Mouse (Mus musculus) hindbrain, postnatal 0 days (tissue): ENCODE measurements around the gene Perp. TPM values are rescaled to one million over a fixed set of nuclear protein-coding genes. Genes with fewer than 3 reads are reported as not detected.

Experiments
- ATAC-seq: fragments of 200-750 bp; cut with Nextera tagmentation; 2 replicates; pipeline ENCODE4 v1.8.0; 2017; ENCODE audit warnings: mild to moderate bottlenecking, moderate TSS enrichment, moderate library complexity
- DNase-seq: peaks from one replicate; pipeline ENCODE4 v3.0.0-alpha.2; 2015; ENCODE audit warnings: low spot score
- H3K27ac ChIP-seq: fragments of 300-500 bp; sonication (generic); 2 replicates; pipeline ENCODE4 v1.5.1; 2014; ENCODE audit warnings: mild to moderate bottlenecking
- H3K27me3 ChIP-seq: fragments of 300-500 bp; sonication (generic); 2 replicates; pipeline ENCODE4 v1.6.1; 2014; ENCODE audit warnings: low read length, mixed read lengths; ENCODE audit not compliant: insufficient read depth
- H3K36me3 ChIP-seq: fragments of 300-500 bp; sonication (generic); 2 replicates; pipeline ENCODE4 v1.6.1; 2014; ENCODE audit warnings: low read length, mixed read lengths; ENCODE audit not compliant: insufficient read depth
- H3K4me1 ChIP-seq: fragments of 300-500 bp; sonication (generic); 2 replicates; pipeline ENCODE4 v1.6.1; 2014; ENCODE audit warnings: antibody characterized with exemption, low read length, mixed read lengths; ENCODE audit not compliant: insufficient read depth
- H3K4me2 ChIP-seq: fragments of 300-500 bp; sonication (generic); 2 replicates; pipeline ENCODE4 v1.6.1; 2014; ENCODE audit warnings: low read depth, mild to moderate bottlenecking, low read length, moderate library complexity, mixed read lengths
- H3K4me3 ChIP-seq: fragments of 300-500 bp; sonication (generic); 2 replicates; pipeline ENCODE4 v1.5.1; 2014; ENCODE audit warnings: low read length
- H3K9ac ChIP-seq: fragments of 300-500 bp; sonication (generic); replicated peaks from 2 replicates; pipeline ENCODE4 v1.6.1; 2014; ENCODE audit warnings: mild to moderate bottlenecking, low read length, moderate library complexity, mixed read lengths
- H3K9me3 ChIP-seq: fragments of 300-500 bp; sonication (generic); 2 replicates; pipeline ENCODE4 v1.6.1; 2016; ENCODE audit warnings: low read length, mixed read lengths
- CTCF ChIP-seq: IDR thresholded peaks from 2 replicates; pipeline ENCODE4 v1.5.1; 2016; ENCODE audit warnings: antibody characterized with exemption, control low read depth, low read depth
- WGBS: fragments of 180-500 bp; shearing (Covaris S2); extraction: QIAGEN DNeasy Blood & Tissue Kit; methylation state at CpG from one replicate; pipeline ENCODE4 v1.1.7; 2014; 5-methylcytosine and 5-hydroxymethylcytosine counted together
- polyA plus RNA-seq: library from polyadenylated mRNA; unstranded; fragments of >200 nt; fragmentation: Nextera tagmentation; extraction: Ambion mirVana; gene quantifications from 2 replicates; pipeline ENCODE4 v1.2.1, GENCODE M21; 2015
- total RNA-seq: library from RNA; depleted of rRNA; stranded (reverse); fragments of >200 nt; gene quantifications from 2 replicates; pipeline ENCODE4 v1.2.3, GENCODE M21; 2014

The Perp gene
- total and polyA plus RNA-seq, 2 experiments from 2014 or later, result 20.9 to 24.9 TPM

DNA sequence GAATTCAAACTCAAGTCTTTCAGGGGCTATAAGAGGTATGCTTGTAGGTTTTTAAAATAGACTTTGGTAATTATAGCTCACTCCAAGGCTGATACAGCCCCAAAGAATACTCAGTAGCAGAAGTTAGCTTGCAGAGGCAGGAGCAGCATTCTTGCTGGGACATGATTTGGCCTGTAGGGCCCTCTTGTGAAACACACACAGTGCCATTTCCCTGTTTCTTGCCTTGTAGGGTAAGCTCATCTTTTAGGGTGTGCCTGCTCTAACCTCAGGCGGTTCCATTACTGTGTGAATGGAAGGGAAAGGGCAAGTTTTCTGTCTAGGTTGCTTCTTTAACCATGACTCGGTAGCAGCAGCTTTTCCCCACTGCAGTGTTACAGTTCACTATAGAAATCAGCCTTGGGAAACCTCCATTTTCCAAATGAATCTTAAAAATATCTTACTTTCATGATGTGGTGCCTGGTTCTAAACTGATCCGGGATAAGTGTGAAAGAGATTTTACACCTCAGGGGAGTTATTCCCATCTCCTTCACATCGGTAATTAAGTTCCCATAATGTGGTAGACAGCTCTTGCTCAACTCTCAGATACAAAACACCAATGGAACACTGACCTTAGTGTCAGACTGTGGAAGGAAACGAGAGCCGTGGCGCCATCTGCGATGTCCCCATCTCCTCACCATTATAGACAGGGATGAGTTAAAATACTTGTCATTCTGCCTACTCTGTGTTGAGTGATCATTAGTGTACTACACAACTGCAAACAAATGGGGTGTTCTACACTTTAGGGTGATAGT is 1.8 kb downstream of the Perp start:
- H3K4me1 ChIP-seq, result no peaks in the 10 kb centered on the region
- H3K9ac ChIP-seq, result no peak overlapping the region
- TF ChIP-seq CTCF, result no peak
- peaks cover 7% of the 10 kb centered on the region; the same call in 1 of the 2 replicates for H3K27me3 ChIP-seq
- H3K9me3 ChIP-seq, result no peaks in the 10 kb centered on the region
- H3K4me2 ChIP-seq, result no peak overlapping the region
- H3K4me3 ChIP-seq, result no peak overlapping the region
- ATAC-seq (no peak), DNase-seq (no peak)
- 82% methylated on average over 8 of the region's 8 CpGs for WGBS
- H3K27ac ChIP-seq, result no peak overlapping the region
- no peaks in the 10 kb centered on the region for H3K36me3 ChIP-seq

- Histone ChIP-seq H3K9me3 (no peaks in the 10 kb centered on the region), H3K27me3 (peaks cover 7% of the 10 kb centered on the region; the same call in 1 of the 2 replicates), H3K27ac (no peak overlapping the region), H3K4me2 (no peak overlapping the region), H3K4me1 (no peaks in the 10 kb centered on the region), H3K36me3 (no peaks in the 10 kb centered on the region), H3K4me3 (no peak overlapping the region), H3K9ac (no peak overlapping the region)
- 88% methylated on average over 4 of the region's 4 CpGs for WGBS
- no peak for TF ChIP-seq CTCF
- ATAC-seq (no peak), DNase-seq (no peak)
These were observed 5.4 kb downstream of the Perp start for GRCm38 (mm10) chr10:18850177-18850576.

- H3K9ac ChIP-seq, result no peak overlapping the region
- H3K27me3 ChIP-seq, result no peaks in the 10 kb centered on the region
- DNase-seq (no peak), ATAC-seq (no peak)
- H3K36me3 ChIP-seq, result no peaks in the 10 kb centered on the region
- H3K9me3 ChIP-seq, result no peaks in the 10 kb centered on the region
- H3K27ac ChIP-seq, result no peak overlapping the region
- no peak overlapping the region for H3K4me2 ChIP-seq
- no peaks in the 10 kb centered on the region for H3K4me1 ChIP-seq
- H3K4me3 ChIP-seq, result no peak overlapping the region
- no peak for TF ChIP-seq CTCF
- 92% methylated on average over 7 of the region's 7 CpGs for WGBS
These were observed 8.6 kb downstream of the Perp start for GRCm38 (mm10) chr10:18853417-18853816.

DNA sequence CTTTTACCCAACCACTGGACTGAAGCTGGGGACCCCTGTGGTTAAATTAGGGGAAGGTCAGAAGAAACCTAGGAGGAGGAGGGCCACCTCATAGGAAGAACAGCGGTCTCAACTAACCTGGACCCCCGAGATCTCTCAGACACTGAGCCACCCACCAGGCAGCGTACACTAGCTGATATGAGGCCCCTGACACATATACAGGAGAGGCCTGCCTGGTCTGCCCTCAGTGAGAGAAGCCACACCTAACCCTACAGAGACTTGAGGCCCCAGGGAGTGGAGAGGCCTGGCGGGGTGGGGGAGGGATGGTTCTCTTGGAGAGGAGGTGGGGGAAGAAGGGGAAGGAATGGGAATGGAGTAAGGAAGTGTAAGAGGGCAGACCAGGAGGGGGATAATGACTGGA is 12.4 kb downstream of the Perp start:
- ATAC-seq (no peak), DNase-seq (no peak)
- H3K9ac ChIP-seq, result no peak overlapping the region
- no peaks in the 10 kb centered on the region for H3K36me3 ChIP-seq
- H3K27ac ChIP-seq, result no peak overlapping the region
- H3K27me3 ChIP-seq, result no peaks in the 10 kb centered on the region
- 83% methylated on average over 4 of the region's 4 CpGs for WGBS
- H3K4me3 ChIP-seq, result no peak overlapping the region
- H3K9me3 ChIP-seq, result no peaks in the 10 kb centered on the region
- no peak overlapping the region for H3K4me2 ChIP-seq
- no peak for TF ChIP-seq CTCF
- no peaks in the 10 kb centered on the region for H3K4me1 ChIP-seq

DNA sequence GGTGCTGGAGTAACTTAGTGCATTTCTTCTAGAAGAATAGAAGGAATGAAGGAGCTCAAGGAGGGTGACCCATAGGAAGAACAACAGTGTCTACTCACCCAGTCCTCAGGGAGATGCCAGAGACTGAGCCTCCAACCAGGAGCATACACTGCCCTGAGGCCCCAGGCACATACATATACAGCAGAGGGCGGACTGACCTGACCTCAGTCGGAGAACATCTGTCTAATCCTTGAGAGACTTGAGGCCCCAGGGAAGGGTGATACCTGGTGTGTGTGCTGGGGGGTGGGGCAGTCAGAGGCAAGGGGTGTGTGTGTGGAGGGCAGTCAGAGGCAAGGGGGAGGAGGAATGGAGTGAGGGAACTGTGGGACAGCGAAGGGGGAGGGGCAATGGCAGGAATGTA is 14.8 kb downstream of the Perp start:
- Histone ChIP-seq H3K9ac (no peak overlapping the region), H3K36me3 (no peaks in the 10 kb centered on the region), H3K4me3 (no peak overlapping the region), H3K27ac (no peak overlapping the region), H3K27me3 (no peaks in the 10 kb centered on the region), H3K9me3 (no peaks in the 10 kb centered on the region), H3K4me2 (no peak overlapping the region), H3K4me1 (no peaks in the 10 kb centered on the region)
- TF ChIP-seq CTCF, result no peak
- DNase-seq (no peak), ATAC-seq (no peak)
- WGBS, result 68% methylated on average over 3 of the region's 3 CpGs

GRCm38 (mm10) chr10:18860119-18860824 is 15.5 kb downstream of the Perp start:
- Histone ChIP-seq H3K9ac (no peak overlapping the region), H3K9me3 (no peaks in the 10 kb centered on the region), H3K36me3 (no peaks in the 10 kb centered on the region), H3K4me2 (no peak overlapping the region), H3K4me1 (no peaks in the 10 kb centered on the region), H3K4me3 (no peak overlapping the region), H3K27me3 (no peaks in the 10 kb centered on the region), H3K27ac (no peak overlapping the region)
- ATAC-seq (no peak), DNase-seq (no peak)
- TF ChIP-seq CTCF, result no peak
- WGBS, result 71% methylated on average over 5 of the region's 5 CpGs

- H3K9ac ChIP-seq, result no peak overlapping the region
- H3K4me1 ChIP-seq, result no peaks in the 10 kb centered on the region
- no peak for TF ChIP-seq CTCF
These were observed 16.0 kb downstream of the Perp start for GRCm38 (mm10) chr10:18860831-18861230.

More at GRCm38 (mm10) chr10:18860831-18861230, 16.0 kb downstream of the Perp start:
- Histone ChIP-seq H3K4me3 (no peak overlapping the region), H3K4me2 (no peak overlapping the region), H3K36me3 (no peaks in the 10 kb centered on the region), H3K27ac (no peak overlapping the region), H3K27me3 (no peaks in the 10 kb centered on the region), H3K9me3 (no peaks in the 10 kb centered on the region)
- no peak for ATAC-seq
- no peak for DNase-seq
- 89% methylated on average over 11 of the region's 11 CpGs for WGBS
